Mouse (Mus musculus) testis, adult 2 months (tissue): ENCODE measurements around the gene Cadm2.

Experiments used
- CTCF ChIP-seq: fragments of 200-500 bp; IDR thresholded peaks from 2 replicates; pipeline ENCODE4 v1.5.1; 2012; ENCODE audit warnings: low read depth, mild to moderate bottlenecking, inconsistent platforms, low read length, moderate library complexity; ENCODE audit not compliant: control insufficient read depth, insufficient read depth, insufficient replicate concordance
- POLR2A ChIP-seq: fragments of 200-500 bp; IDR thresholded peaks from 2 replicates; pipeline ENCODE4 v1.6.1; 2012; ENCODE audit warnings: low read depth, mild to moderate bottlenecking, inconsistent platforms, low read length, moderate library complexity; ENCODE audit not compliant: control insufficient read depth

GRCm38 (mm10) chr16:67017710-67018109 lies 603.0 kb downstream of the Cadm2 start:
- TF ChIP-seq CTCF (no peak), POLR2A (no peak)
